Mouse (Mus musculus) heart, embryonic 15.5 days (tissue): Measurements from ENCODE around the gene Psmb3. TPM values are rescaled to one million over a fixed set of nuclear protein-coding genes. Genes with fewer than 3 reads are reported as not detected.

Source experiments
- ATAC-seq: fragments of 200-750 bp; cut with Nextera tagmentation; replicated peaks from 2 replicates; pipeline ENCODE4 v1.8.0; 2017; ENCODE audit warnings: low read depth, moderate TSS enrichment; ENCODE audit not compliant: insufficient number of reproducible peaks, insufficient read depth, low FRiP score
- H3K27ac ChIP-seq: fragments of 300-500 bp; sonication (generic); 2 replicates; pipeline ENCODE4 v1.5.1; 2015; ENCODE audit warnings: mild to moderate bottlenecking, inconsistent platforms
- H3K27me3 ChIP-seq: fragments of 300-500 bp; sonication (generic); 2 replicates; pipeline ENCODE4 v1.6.1; 2015; ENCODE audit warnings: inconsistent platforms
- H3K36me3 ChIP-seq: fragments of 300-500 bp; sonication (generic); 2 replicates; pipeline ENCODE4 v1.6.1; 2015; ENCODE audit warnings: mild to moderate bottlenecking, inconsistent platforms
- H3K4me1 ChIP-seq: fragments of 300-500 bp; sonication (generic); replicated peaks from 2 replicates; pipeline ENCODE4 v1.6.1; 2015; ENCODE audit warnings: inconsistent platforms
- H3K4me2 ChIP-seq: fragments of 300-500 bp; sonication (generic); 2 replicates; pipeline ENCODE4 v1.6.1; 2015; ENCODE audit warnings: inconsistent platforms, mild to moderate bottlenecking, moderate library complexity
- H3K4me3 ChIP-seq: fragments of 300-500 bp; sonication (generic); 2 replicates; pipeline ENCODE4 v1.5.1; 2015; ENCODE audit warnings: mild to moderate bottlenecking, inconsistent platforms
- H3K9ac ChIP-seq: fragments of 300-500 bp; sonication (generic); 2 replicates; pipeline ENCODE4 v1.6.1; 2015; ENCODE audit warnings: mild to moderate bottlenecking, inconsistent platforms
- H3K9me3 ChIP-seq: fragments of 300-500 bp; sonication (generic); replicated peaks from 2 replicates; pipeline ENCODE4 v1.6.1; 2016; ENCODE audit warnings: inconsistent platforms
- WGBS: fragments of 180-500 bp; shearing (Covaris S2); methylation state at CpG from one replicate; pipeline ENCODE4 v1.1.7; 2015; ENCODE audit warnings: mixed read lengths; 5-methylcytosine and 5-hydroxymethylcytosine counted together
- polyA plus RNA-seq: library from polyadenylated mRNA; unstranded; fragments of >200 nt; fragmentation: Nextera tagmentation; extraction: Ambion mirVana; gene quantifications from 2 replicates; pipeline ENCODE4 v1.2.1, GENCODE M21; 2015

The Psmb3 gene
- polyA plus RNA-seq, 1 experiment from 2014 or later, result 337 TPM

DNA sequence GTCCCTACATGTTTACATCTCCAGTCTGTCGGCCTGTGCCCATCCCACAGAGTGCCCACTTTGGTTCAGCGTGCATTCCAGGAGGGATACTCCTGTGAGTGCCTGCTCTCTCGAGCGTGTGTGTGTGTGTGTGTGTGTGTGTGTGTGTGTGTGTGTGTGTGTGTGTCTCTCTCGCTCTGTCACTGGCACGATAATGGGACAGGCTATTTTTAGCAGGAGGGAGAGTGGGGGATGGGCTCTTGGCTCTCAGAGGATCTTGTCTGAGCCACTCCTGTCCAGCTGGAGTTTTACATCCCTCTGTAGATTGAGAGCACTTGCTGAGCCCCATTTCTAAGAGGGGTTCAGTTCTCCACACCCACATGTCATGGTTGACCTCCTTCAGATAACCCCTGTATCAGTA is 33.4 kb upstream of the Psmb3 start:
- peak; percentile 87 for ATAC-seq
- peak overlapping the region; percentile 56 for H3K4me2 ChIP-seq
- 14% methylated on average over 6 of the region's 6 CpGs for WGBS
- H3K36me3 ChIP-seq, result peaks cover 76% of the 10 kb centered on the region
- peak overlapping the region; percentile 89 for H3K27ac ChIP-seq
- no peaks in the 10 kb centered on the region for H3K9me3 ChIP-seq
- peak overlapping the region; percentile 13; the same call in 1 of the 2 replicates for H3K4me3 ChIP-seq
- no peaks in the 10 kb centered on the region for H3K27me3 ChIP-seq
- H3K9ac ChIP-seq, result peak overlapping the region; percentile 40; the same call in 1 of the 2 replicates
- H3K4me1 ChIP-seq, result peaks cover 41% of the 10 kb centered on the region

DNA sequence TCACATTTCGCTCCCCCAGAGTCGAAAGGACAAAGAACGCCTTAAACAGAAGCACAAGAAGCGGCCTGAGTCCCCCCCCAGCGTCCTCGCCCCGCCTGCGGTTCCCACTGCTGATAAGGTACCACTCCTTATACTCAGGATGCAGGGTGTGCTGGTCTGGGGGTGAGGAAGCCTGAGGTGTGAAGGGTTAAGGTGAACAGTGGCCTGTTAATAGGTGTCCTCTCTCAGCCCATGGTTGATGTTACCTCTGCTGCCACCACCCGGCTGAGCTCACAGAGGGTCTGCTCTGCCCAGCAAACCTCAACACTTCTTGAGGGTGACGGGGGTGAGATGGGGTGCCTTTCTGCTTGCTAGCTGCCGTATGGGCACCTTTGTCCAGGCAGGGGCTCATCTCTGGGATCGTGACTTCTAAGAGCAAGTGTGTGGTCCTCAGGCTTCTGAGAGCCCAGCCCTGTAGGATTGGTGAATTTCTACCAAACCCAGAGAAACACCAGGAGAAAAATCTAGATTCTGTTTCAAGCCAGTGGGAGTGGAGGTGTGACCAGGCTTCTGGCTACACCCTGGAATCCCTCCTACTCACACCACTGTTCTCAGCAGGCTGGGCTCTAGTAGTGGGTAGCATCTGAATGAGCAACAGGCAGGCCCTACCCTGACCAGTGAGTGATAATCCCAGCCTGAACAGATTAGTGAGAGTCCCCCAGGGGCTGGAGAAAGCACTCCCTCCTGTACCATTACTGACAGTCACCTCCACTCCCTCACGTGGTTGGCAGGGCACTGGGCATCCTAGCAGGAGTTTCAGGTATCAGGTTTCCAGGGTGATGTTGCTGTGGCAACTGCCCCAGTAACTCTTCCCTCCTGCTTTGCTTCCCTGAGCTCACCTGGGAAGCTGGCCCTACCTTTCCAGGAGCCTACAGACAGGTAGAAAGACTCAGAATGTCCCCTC is 32.7 kb upstream of the Psmb3 start:
- Histone ChIP-seq H3K4me2 (peak overlapping the region; percentile 56), H3K4me3 (peak overlapping the region; percentile 13; the same call in 1 of the 2 replicates), H3K27ac (peak overlapping the region; percentile 89), H3K9me3 (no peaks in the 10 kb centered on the region), H3K36me3 (peaks cover 80% of the 10 kb centered on the region), H3K4me1 (peaks cover 35% of the 10 kb centered on the region), H3K9ac (peak overlapping the region; percentile 40), H3K27me3 (no peaks in the 10 kb centered on the region)
- ATAC-seq, result peak; percentile 79
- 28% methylated on average over 13 of the region's 13 CpGs for WGBS

DNA sequence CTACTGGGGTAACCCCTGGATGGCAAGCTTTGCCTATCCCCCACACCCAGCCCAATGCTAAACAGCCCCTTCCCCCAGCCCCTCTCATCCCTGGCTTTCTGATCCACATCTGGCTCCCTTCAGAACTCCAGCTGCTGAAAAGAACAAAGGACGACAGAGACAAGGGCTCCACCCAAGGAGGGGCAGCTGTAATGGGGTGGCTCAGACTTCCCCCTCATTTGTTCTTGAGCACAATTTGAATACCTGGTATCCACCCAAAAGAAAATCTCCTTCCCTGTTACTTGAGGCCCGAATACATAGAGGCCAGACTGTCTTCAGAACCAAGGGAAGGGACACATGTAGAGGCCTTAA is 32.0 kb upstream of the Psmb3 start:
- Histone ChIP-seq H3K4me1 (peaks cover 33% of the 10 kb centered on the region), H3K4me2 (no peak overlapping the region), H3K9ac (peak overlapping the region; percentile 40), H3K9me3 (no peaks in the 10 kb centered on the region), H3K27me3 (no peaks in the 10 kb centered on the region), H3K36me3 (peaks cover 80% of the 10 kb centered on the region), H3K4me3 (no peak overlapping the region), H3K27ac (no peak overlapping the region)
- WGBS, result 65% methylated on average over 2 of the region's 2 CpGs
- no peak for ATAC-seq

DNA sequence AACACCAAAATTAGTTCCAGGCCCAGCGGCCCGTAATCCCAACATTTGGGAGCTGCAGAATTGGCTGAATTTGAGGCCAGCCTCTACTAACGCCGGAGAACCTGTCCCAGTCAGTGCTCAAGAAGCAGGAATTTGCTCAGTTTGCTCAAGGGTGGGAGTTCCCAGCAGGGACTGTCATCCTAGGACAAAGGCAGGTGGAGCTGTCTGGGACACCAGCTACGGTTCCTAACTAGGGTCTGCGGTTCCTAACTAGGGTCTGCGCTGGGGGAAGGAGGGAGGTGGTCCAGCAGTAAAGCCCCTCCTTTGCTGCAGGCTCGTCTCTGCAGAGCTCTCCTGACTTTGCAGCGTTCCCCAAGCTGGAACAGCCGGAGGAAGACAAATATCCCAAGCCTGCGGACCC is 30.1 kb upstream of the Psmb3 start:
- Histone ChIP-seq H3K27ac (no peak overlapping the region), H3K4me1 (peaks cover 30% of the 10 kb centered on the region), H3K27me3 (no peaks in the 10 kb centered on the region), H3K9ac (no peak overlapping the region), H3K36me3 (peaks cover 81% of the 10 kb centered on the region), H3K4me3 (no peak overlapping the region), H3K4me2 (no peak overlapping the region), H3K9me3 (no peaks in the 10 kb centered on the region)
- 89% methylated on average over 11 of the region's 11 CpGs for WGBS
- no peak for ATAC-seq

DNA sequence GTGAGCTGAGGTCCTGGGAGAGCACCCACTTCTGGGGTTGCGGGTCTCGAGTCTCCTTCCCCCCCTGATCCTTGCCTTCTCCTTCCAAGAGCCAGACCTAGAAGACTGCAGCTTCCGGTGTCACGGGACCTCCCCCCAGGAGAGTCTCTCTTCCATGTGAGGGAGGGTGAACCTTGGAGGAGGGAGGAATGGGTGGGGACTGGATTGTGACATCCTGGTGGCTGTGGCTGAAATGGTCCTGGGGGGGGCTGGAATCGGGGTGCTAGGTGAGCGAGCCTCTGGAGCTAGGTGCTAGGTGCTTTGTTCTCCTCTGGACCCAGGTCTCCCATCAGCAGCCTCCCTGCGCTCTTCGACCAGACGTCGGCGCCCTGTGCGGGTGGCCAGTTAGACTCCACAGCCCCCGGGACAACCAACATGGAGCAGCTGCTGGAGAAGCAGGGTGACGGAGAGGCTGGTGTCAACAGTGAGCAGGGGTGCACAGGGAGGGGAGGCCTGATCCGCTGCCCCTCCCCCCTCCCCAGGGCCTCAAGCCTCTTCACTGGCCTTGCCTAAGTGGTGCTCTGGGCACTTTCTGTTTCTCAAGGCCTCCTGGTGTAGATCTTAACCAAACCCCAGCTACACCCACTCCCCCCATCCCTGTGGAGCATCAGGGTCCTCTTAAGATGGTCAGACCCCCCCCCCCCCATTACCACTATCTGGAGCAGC is 27.0 kb upstream of the Psmb3 start:
- H3K9me3 ChIP-seq, result no peaks in the 10 kb centered on the region
- H3K36me3 ChIP-seq, result peaks cover 94% of the 10 kb centered on the region
- H3K9ac ChIP-seq, result no peak overlapping the region
- H3K4me2 ChIP-seq, result no peak overlapping the region
- ATAC-seq, result no peak
- no peaks in the 10 kb centered on the region for H3K27me3 ChIP-seq
- peaks cover 10% of the 10 kb centered on the region for H3K4me1 ChIP-seq
- WGBS, result 74% methylated on average over 15 of the region's 15 CpGs
- no peak overlapping the region for H3K4me3 ChIP-seq
- no peak overlapping the region for H3K27ac ChIP-seq

DNA sequence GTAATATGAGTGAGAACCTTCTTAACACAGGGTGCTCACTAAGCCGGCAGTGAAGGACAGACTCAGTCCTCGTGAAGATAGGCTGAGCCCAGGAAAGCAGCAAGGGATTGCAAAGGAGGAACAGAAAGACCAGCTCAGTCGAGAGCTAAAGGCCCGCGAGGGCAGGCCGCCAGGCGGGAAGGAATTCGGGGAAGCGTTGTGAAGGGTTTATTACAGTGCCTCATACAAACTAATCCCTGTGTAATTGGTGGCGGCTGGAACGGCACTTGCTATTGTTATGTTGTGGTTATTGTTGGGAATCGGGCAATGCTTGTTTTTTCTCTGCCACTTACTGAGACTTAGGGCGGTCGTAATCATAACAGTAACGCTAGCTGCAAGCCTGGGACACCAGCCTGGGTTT is 25.8 kb upstream of the Psmb3 start:
- H3K36me3 ChIP-seq, result peaks cover 94% of the 10 kb centered on the region
- no peak overlapping the region for H3K27ac ChIP-seq
- ATAC-seq, result no peak
- H3K9me3 ChIP-seq, result no peaks in the 10 kb centered on the region
- 70% methylated on average over 15 of the region's 15 CpGs for WGBS
- no peak overlapping the region for H3K9ac ChIP-seq
- H3K4me1 ChIP-seq, result peaks cover 9% of the 10 kb centered on the region
- H3K4me3 ChIP-seq, result no peak overlapping the region
- H3K27me3 ChIP-seq, result no peaks in the 10 kb centered on the region
- no peak overlapping the region for H3K4me2 ChIP-seq

DNA sequence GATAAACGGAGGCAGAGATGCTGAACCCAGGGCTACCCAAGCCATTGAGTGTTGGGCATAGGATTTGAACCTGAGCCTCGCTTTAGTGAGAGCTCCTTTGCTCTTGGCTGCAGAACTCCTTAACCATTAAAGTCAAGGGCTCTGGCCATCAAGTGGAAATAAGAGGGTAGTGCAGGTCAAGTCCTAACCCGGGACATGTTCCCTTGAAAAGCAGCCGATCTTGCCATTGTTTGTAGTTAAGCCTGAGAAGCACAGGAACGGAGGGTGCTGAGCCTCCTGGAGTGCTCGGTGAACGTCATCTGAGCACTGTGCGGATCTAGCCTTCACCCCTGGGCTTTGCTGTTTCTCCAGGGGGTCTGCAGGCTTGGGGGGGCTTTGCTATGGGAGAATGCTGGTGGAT is 25.4 kb upstream of the Psmb3 start:
- Histone ChIP-seq H3K4me3 (no peak overlapping the region), H3K27ac (no peak overlapping the region), H3K9ac (no peak overlapping the region), H3K36me3 (peaks cover 93% of the 10 kb centered on the region), H3K9me3 (no peaks in the 10 kb centered on the region), H3K27me3 (no peaks in the 10 kb centered on the region), H3K4me2 (no peak overlapping the region), H3K4me1 (peaks cover 12% of the 10 kb centered on the region)
- no peak; the same call in 1 of the 2 replicates for ATAC-seq
- 73% methylated on average over 8 of the region's 8 CpGs for WGBS

DNA sequence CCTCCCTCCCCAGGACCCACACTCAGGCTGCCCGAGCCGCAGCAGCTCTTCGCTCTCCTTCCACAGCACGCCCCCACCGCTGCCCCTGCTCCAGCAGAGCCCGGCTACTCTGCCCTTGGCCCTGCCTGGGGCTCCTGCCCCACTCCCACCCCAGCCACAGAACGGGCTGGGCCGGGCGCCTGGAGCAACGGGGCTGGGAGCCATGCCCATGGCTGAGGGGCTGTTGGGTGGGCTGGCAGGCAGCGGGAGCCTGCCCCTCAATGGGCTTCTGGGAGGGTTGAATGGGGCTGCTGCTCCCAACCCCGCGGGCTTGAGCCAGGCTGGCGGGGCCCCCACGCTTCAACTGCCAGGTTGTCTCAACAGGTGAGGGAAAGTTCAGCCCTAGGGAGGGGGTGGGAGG is 24.9 kb upstream of the Psmb3 start:
- Histone ChIP-seq H3K9ac (no peak overlapping the region), H3K4me3 (no peak overlapping the region), H3K36me3 (peaks cover 89% of the 10 kb centered on the region), H3K27me3 (no peaks in the 10 kb centered on the region), H3K9me3 (no peaks in the 10 kb centered on the region), H3K4me2 (no peak overlapping the region), H3K27ac (no peak overlapping the region), H3K4me1 (peaks cover 12% of the 10 kb centered on the region)
- no peak for ATAC-seq
- WGBS, result 85% methylated on average over 15 of the region's 15 CpGs

DNA sequence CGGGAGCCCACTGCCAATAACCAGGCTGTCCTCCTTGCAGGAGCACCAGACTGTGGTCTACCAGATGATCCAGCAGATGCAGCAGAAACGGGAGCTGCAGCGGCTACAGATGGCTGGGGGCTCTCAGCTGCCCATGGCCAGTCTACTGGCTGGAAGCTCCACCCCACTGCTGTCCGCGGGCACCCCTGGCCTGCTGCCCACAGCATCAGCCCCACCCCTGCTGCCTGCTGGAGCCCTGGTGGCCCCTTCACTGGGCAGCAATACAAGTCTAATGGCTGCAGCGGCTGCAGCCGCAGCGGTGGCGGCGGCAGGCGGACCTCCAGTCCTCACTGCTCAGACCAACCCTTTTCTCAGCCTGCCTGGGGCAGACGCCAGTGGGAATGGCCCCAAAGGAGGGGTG is 22.8 kb upstream of the Psmb3 start:
- no peaks in the 10 kb centered on the region for H3K9me3 ChIP-seq
- WGBS, result 70% methylated on average over 12 of the region's 12 CpGs
- peak; percentile 48; the same call in 1 of the 2 replicates for ATAC-seq
- H3K4me3 ChIP-seq, result no peak overlapping the region
- H3K27me3 ChIP-seq, result no peaks in the 10 kb centered on the region
- H3K36me3 ChIP-seq, result peaks cover 67% of the 10 kb centered on the region
- H3K4me1 ChIP-seq, result peaks cover 26% of the 10 kb centered on the region
- H3K9ac ChIP-seq, result peak overlapping the region; percentile 14; the same call in 1 of the 2 replicates
- H3K4me2 ChIP-seq, result 0 out of 2 replicates have a peak overlapping the region, but pooled peaks have one; percentile 8
- peak overlapping the region; percentile 51 for H3K27ac ChIP-seq

DNA sequence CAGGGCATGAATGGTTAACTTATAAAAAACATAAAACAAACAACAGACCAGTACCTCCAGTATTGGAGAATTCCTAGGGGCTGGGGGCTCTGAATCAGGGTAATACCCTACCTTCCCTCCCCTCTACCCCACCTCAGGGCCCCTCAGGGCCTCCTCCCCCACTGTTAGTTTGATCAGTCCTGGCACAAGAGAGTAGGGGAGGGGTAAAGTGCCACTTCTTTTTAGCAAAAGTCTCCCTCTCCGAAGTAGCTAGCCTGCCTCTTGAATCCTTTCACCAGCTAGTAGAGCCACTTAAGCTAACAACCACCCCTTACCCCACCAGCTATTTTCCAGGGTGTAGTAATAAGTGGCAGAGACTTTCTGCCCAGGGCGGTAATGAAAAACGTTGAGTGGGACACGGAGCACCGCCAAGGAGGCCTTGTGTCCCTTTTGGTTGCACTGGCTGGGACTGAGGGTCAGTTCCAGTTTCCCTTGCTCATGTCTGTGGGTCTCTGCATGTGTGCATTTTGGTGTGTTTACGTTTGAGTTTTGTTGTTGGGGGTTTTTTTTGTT is 20.6 kb upstream of the Psmb3 start:
- Histone ChIP-seq H3K27ac (no peak overlapping the region), H3K9ac (no peak overlapping the region; the same call in 1 of the 2 replicates), H3K27me3 (no peaks in the 10 kb centered on the region), H3K9me3 (no peaks in the 10 kb centered on the region), H3K4me1 (peaks cover 42% of the 10 kb centered on the region), H3K4me2 (no peak overlapping the region), H3K4me3 (no peak overlapping the region), H3K36me3 (peaks cover 48% of the 10 kb centered on the region)
- no peak for ATAC-seq
- 69% methylated on average over 6 of the region's 6 CpGs for WGBS

DNA sequence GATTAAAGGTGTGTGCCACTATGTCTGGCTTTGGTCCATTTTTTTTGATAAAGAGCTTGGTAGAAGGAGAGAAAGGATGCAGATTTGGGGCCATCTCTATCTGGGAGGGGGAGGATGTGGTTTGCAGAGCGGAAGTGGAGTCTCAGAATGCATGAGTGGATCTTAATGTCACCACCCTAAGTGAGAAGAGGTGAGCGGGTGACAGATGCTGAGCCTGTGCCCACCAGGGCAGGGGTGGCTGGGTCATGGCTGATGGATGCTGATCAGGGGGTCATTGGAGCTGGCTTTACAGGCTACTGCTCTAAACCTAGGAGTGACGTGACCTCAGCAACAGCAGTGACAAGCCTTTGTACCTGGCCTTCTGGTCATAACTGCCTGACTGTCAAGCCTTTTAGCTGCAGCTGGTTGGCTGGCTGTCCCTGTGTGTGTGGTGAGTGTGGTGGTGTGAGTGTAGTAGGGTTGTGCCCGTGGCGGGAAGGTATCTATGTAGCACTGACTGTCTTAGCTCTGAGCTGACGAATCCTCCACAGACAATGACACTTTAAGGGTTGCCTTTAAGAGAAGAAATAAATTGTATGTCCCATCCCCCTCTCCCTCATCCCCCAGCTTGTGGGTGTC is 19.0 kb upstream of the Psmb3 start:
- H3K4me1 ChIP-seq, result peaks cover 42% of the 10 kb centered on the region

More for the DNA sequence above, 19.0 kb upstream of the Psmb3 start:
- peak overlapping the region; percentile 82; the same call in 1 of the 2 replicates for H3K27ac ChIP-seq
- no peaks in the 10 kb centered on the region for H3K27me3 ChIP-seq
- peaks cover 38% of the 10 kb centered on the region for H3K36me3 ChIP-seq
- no peak for ATAC-seq
- H3K9ac ChIP-seq, result no peak overlapping the region; the same call in 1 of the 2 replicates
- 75% methylated on average over 6 of the region's 6 CpGs for WGBS
- no peak overlapping the region for H3K4me3 ChIP-seq
- H3K4me2 ChIP-seq, result no peak overlapping the region
- H3K9me3 ChIP-seq, result no peaks in the 10 kb centered on the region
